Mouse (Mus musculus) lung, embryonic 14.5 days (tissue): ENCODE results near the gene Pradc1. TPM values are rescaled to one million over a fixed set of nuclear protein-coding genes. Genes with fewer than 3 reads are reported as not detected.

ENCODE experiments used
- ATAC-seq: fragments of 200-750 bp; cut with Nextera tagmentation; 2 replicates; pipeline ENCODE4 v1.8.0; 2017; ENCODE audit warnings: mild to moderate bottlenecking, moderate TSS enrichment, moderate library complexity; ENCODE audit not compliant: insufficient read depth
- DNase-seq: peaks from one replicate; pipeline ENCODE4 v3.0.0-alpha.2; 2015
- H3K27ac ChIP-seq: fragments of 300-500 bp; sonication (generic); 2 replicates; pipeline ENCODE4 v1.5.1; 2014; ENCODE audit warnings: low read depth, mild to moderate bottlenecking, moderate library complexity
- H3K27me3 ChIP-seq: fragments of 300-500 bp; sonication (generic); 2 replicates; pipeline ENCODE4 v1.6.1; 2014; ENCODE audit warnings: low read length, control low read depth; ENCODE audit not compliant: insufficient read depth
- H3K36me3 ChIP-seq: fragments of 300-500 bp; sonication (generic); 2 replicates; pipeline ENCODE4 v1.6.1; 2014; ENCODE audit warnings: control low read depth; ENCODE audit not compliant: insufficient read depth
- H3K4me1 ChIP-seq: fragments of 300-500 bp; sonication (generic); 2 replicates; pipeline ENCODE4 v1.6.1; 2014; ENCODE audit warnings: antibody characterized with exemption, control low read depth; ENCODE audit not compliant: insufficient read depth
- H3K4me2 ChIP-seq: fragments of 300-500 bp; sonication (generic); 2 replicates; pipeline ENCODE4 v1.6.1; 2014; ENCODE audit warnings: mild to moderate bottlenecking
- H3K4me3 ChIP-seq: fragments of 300-500 bp; sonication (generic); 2 replicates; pipeline ENCODE4 v1.5.1; 2014; ENCODE audit warnings: low read depth, low read length
- H3K9ac ChIP-seq: fragments of 300-500 bp; sonication (generic); 2 replicates; pipeline ENCODE4 v1.6.1; 2014
- H3K9me3 ChIP-seq: fragments of 300-500 bp; sonication (generic); 2 replicates; pipeline ENCODE4 v1.6.1; 2016; ENCODE audit warnings: low read depth, low read length, control low read depth
- CTCF ChIP-seq: IDR thresholded peaks from 2 replicates; pipeline ENCODE4 v1.5.1; 2016; ENCODE audit warnings: antibody characterized with exemption, low read depth
- WGBS: fragments of 180-500 bp; shearing (Covaris S2); extraction: QIAGEN DNeasy Blood & Tissue Kit; methylation state at CpG from one replicate; pipeline ENCODE4 v1.1.7; 2014; 5-methylcytosine and 5-hydroxymethylcytosine counted together
- polyA plus RNA-seq: library from polyadenylated mRNA; unstranded; fragments of >200 nt; fragmentation: Nextera tagmentation; extraction: Ambion mirVana; gene quantifications from 2 replicates; pipeline ENCODE4 v1.2.1, GENCODE M21; 2014

Pradc1 gene
- polyA plus RNA-seq, 1 experiment from 2014 or later: 27.3 TPM

- TF ChIP-seq CTCF: no peak
- Histone ChIP-seq H3K27me3 (peaks cover 8% of the 10 kb centered on the region), H3K4me3 (no peak within 1 kb of the TSS), H3K36me3 (no peaks in the 10 kb centered on the region), H3K9ac (no peak within 1 kb of the TSS), H3K9me3 (no peaks in the 10 kb centered on the region), H3K27ac (peak within 1 kb of the TSS; percentile 58), H3K4me2 (peak within 1 kb of the TSS; percentile 23; the same call in 1 of the 2 replicates), H3K4me1 (no peaks in the 10 kb centered on the region; the same call in 1 of the 2 replicates)
- DNase-seq (no peak), ATAC-seq (no peak)
- WGBS: 10% methylated on average over 28 of the region's 28 CpGs
These were observed 27.9 kb downstream of the Pradc1 start, which contains the start of gene Noto for GRCm38 (mm10) chr6:85423836-85424379. Gene Noto (plus strand): TSS chr6:85423886.

- Histone ChIP-seq H3K9ac (no peak overlapping the region), H3K9me3 (no peaks in the 10 kb centered on the region), H3K4me1 (no peaks in the 10 kb centered on the region; the same call in 1 of the 2 replicates), H3K27ac (peak overlapping the region; percentile 30; the same call in 1 of the 2 replicates), H3K36me3 (no peaks in the 10 kb centered on the region), H3K27me3 (peaks cover 7% of the 10 kb centered on the region), H3K4me2 (no peak overlapping the region), H3K4me3 (no peak overlapping the region)
- TF ChIP-seq CTCF: no peak
- ATAC-seq (0 out of 2 replicates have a peak, but pooled peaks have one; percentile 37), DNase-seq (peak; percentile 40)
- WGBS: 52% methylated on average over 2 of the region's 2 CpGs
These were observed 32.6 kb downstream of the Pradc1 start for GRCm38 (mm10) chr6:85419150-85419549.

DNA sequence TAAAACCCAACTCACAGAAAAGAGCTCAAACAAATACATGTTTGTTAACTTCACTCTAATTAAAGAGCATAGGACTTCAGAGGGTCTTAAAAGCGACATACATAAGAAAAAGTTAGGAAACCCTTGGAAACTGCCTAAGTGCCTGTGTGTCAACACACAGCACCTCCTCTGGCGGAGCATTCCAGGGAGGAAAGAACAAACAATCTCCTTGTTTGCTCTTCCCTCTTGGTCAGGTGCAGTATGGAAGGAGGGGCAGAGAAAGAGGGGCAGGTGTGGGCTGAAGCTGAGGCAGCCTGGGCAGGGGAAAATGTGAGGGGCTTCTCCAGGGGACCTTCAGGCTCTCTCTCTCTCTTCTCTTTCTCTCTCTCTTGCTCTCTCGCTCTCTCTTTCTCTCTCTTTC, 35.9 kb downstream of the Pradc1 start:
- no peak for TF ChIP-seq CTCF
- Histone ChIP-seq H3K36me3 (no peaks in the 10 kb centered on the region), H3K9me3 (no peaks in the 10 kb centered on the region), H3K27me3 (no peaks in the 10 kb centered on the region), H3K4me2 (no peak overlapping the region), H3K4me1 (peaks cover 4% of the 10 kb centered on the region; the same call in 1 of the 2 replicates), H3K4me3 (no peak overlapping the region), H3K9ac (no peak overlapping the region), H3K27ac (peak overlapping the region; percentile 71)
- WGBS: 39% methylated on average over 3 of the region's 3 CpGs
- DNase-seq (peak; percentile 66), ATAC-seq (peak; percentile 62; the same call in 1 of the 2 replicates)

- DNase-seq: peak; percentile 92
- Histone ChIP-seq H3K27ac (no peak overlapping the region), H3K4me1 (0 out of 2 replicates have a peak, but pooled peaks cover 4% of the 10 kb centered on the region), H3K9me3 (no peaks in the 10 kb centered on the region), H3K36me3 (no peaks in the 10 kb centered on the region), H3K4me3 (no peak overlapping the region), H3K27me3 (peaks cover 35% of the 10 kb centered on the region), H3K4me2 (no peak overlapping the region), H3K9ac (no peak overlapping the region)
- TF ChIP-seq CTCF: peak; percentile 80
- peak; percentile 74 for ATAC-seq
- 13% methylated on average over 13 of the region's 13 CpGs for WGBS
These were observed 40.9 kb downstream of the Pradc1 start for GRCm38 (mm10) chr6:85410771-85411273.

GRCm38 (mm10) chr6:85409003-85409402, 42.8 kb downstream of the Pradc1 start:
- Histone ChIP-seq H3K27ac (no peak overlapping the region), H3K36me3 (no peaks in the 10 kb centered on the region), H3K27me3 (peaks cover 35% of the 10 kb centered on the region), H3K9me3 (no peaks in the 10 kb centered on the region), H3K4me3 (peak overlapping the region; percentile 12; the same call in 1 of the 2 replicates), H3K4me2 (peak overlapping the region; percentile 39; the same call in 1 of the 2 replicates), H3K9ac (peak overlapping the region; percentile 4; the same call in 1 of the 2 replicates), H3K4me1 (0 out of 2 replicates have a peak, but pooled peaks cover 4% of the 10 kb centered on the region)
- 3% methylated on average over 31 of the region's 31 CpGs for WGBS
- DNase-seq (no peak), ATAC-seq (no peak)
- TF ChIP-seq CTCF: no peak

GRCm38 (mm10) chr6:85403039-85403438, 48.7 kb downstream of the Pradc1 start:
- no peak for DNase-seq
- TF ChIP-seq CTCF: no peak
- Histone ChIP-seq H3K9me3 (no peaks in the 10 kb centered on the region), H3K27ac (no peak overlapping the region), H3K36me3 (no peaks in the 10 kb centered on the region), H3K9ac (no peak overlapping the region), H3K4me3 (no peak overlapping the region), H3K27me3 (peaks cover 9% of the 10 kb centered on the region), H3K4me2 (no peak overlapping the region), H3K4me1 (no peaks in the 10 kb centered on the region)
- 75% methylated on average over 10 of the region's 10 CpGs for WGBS
- no peak for ATAC-seq

DNA sequence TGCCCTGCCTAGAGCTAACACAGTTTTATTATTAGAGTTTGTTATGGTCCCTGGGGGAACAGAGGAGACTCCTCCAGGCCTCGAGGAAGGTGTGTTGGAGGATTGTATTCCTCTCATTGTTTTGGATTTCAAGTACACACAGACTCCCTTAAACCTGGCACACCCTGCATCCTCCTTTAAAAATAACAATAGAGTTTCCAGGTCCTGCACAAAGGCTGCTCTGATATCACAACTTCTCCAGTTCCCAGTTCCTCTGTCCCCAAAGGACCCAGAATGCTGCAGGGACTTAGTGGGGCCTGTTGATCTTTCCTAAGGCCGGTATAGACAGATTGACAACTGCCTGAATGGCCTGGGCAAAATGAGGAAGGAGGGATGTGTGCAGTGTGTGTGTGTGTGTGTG, 49.2 kb downstream of the Pradc1 start:
- no peak overlapping the region for H3K27ac ChIP-seq

More for the DNA sequence above, 49.2 kb downstream of the Pradc1 start:
- Histone ChIP-seq H3K4me3 (no peak overlapping the region), H3K9ac (no peak overlapping the region), H3K4me2 (no peak overlapping the region), H3K9me3 (no peaks in the 10 kb centered on the region), H3K4me1 (no peaks in the 10 kb centered on the region), H3K27me3 (peaks cover 4% of the 10 kb centered on the region), H3K36me3 (no peaks in the 10 kb centered on the region)
- no peak for TF ChIP-seq CTCF
- 43% methylated on average over 2 of the region's 2 CpGs for WGBS
- ATAC-seq: no peak
- no peak for DNase-seq
